Mouse (Mus musculus): ENCODE results near the gene Mia3.
"Not testable (repeated sequence)": the region's sequence is repeated elsewhere in the genome, so short reads cannot be mapped to it uniquely, and the experiment has no call there.

GRCm38 (mm10) chr1:183387421-183387820 is 18.1 kb upstream of the Mia3 start:
- not testable (repeated sequence) for TF ChIP-seq CTCF (IDR thresholded peaks at IDR 0.05; ENCODE audit: control insufficient read depth, insufficient read depth, low read length); POLR2A (IDR thresholded peaks at IDR 0.05; ENCODE audit: borderline replicate concordance, control insufficient read depth, low read depth, low read length)

All from bone marrow, adult 2 months (tissue).